Mouse (Mus musculus) hindbrain, embryonic 11.5 days (tissue): ENCODE data around the gene Chd4. TPM values are rescaled to one million over a fixed set of nuclear protein-coding genes. Genes with fewer than 3 reads are reported as not detected.
"Not testable (repeated sequence)": the region's sequence is repeated elsewhere in the genome, so short reads cannot be mapped to it uniquely, and the experiment has no call there.

Experiments
- ATAC-seq: fragments of 200-750 bp; cut with Nextera tagmentation; 2 replicates; pipeline ENCODE4 v1.8.0; 2017; ENCODE audit warnings: mild to moderate bottlenecking, moderate TSS enrichment, moderate library complexity; ENCODE audit not compliant: low FRiP score
- DNase-seq: peaks from one replicate; pipeline ENCODE4 v3.0.0-alpha.2; 2015; ENCODE audit warnings: low spot score
- H3K27ac ChIP-seq: fragments of 300-500 bp; sonication (generic); 2 replicates; pipeline ENCODE4 v1.5.1; 2014; ENCODE audit warnings: mild to moderate bottlenecking, low read depth, low read length
- H3K27me3 ChIP-seq: fragments of 300-500 bp; sonication (generic); 2 replicates; pipeline ENCODE4 v1.6.1; 2014; ENCODE audit warnings: mild to moderate bottlenecking, low read length, moderate library complexity, mixed read lengths; ENCODE audit not compliant: control insufficient read depth, insufficient read depth
- H3K36me3 ChIP-seq: fragments of 300-500 bp; sonication (generic); 2 replicates; pipeline ENCODE4 v1.6.1; 2014; ENCODE audit warnings: mild to moderate bottlenecking, low read length, moderate library complexity, mixed read lengths; ENCODE audit not compliant: control insufficient read depth, insufficient read depth
- H3K4me1 ChIP-seq: fragments of 300-500 bp; sonication (generic); replicated peaks from 2 replicates; pipeline ENCODE4 v1.6.1; 2014; ENCODE audit warnings: low read length, mixed read lengths; ENCODE audit not compliant: control insufficient read depth, insufficient read depth
- H3K4me2 ChIP-seq: fragments of 300-500 bp; sonication (generic); replicated peaks from 2 replicates; pipeline ENCODE4 v1.6.1; 2014; ENCODE audit warnings: mild to moderate bottlenecking, low read depth, low read length
- H3K4me3 ChIP-seq: fragments of 300-500 bp; sonication (generic); 2 replicates; pipeline ENCODE4 v1.5.1; 2014; ENCODE audit warnings: low read depth, low read length
- H3K9ac ChIP-seq: fragments of 300-500 bp; sonication (generic); 2 replicates; pipeline ENCODE4 v1.6.1; 2014; ENCODE audit warnings: low read depth, low read length
- H3K9me3 ChIP-seq: fragments of 300-500 bp; sonication (generic); 2 replicates; pipeline ENCODE4 v1.6.1; 2016; ENCODE audit warnings: low read length; ENCODE audit not compliant: control insufficient read depth
- WGBS: fragments of 180-500 bp; shearing (Covaris S2); extraction: QIAGEN DNeasy Blood & Tissue Kit; methylation state at CpG from one replicate; pipeline ENCODE4 v1.1.7; 2014; 5-methylcytosine and 5-hydroxymethylcytosine counted together
- polyA plus RNA-seq: library from polyadenylated mRNA; unstranded; fragments of >200 nt; fragmentation: Nextera tagmentation; extraction: Ambion mirVana; gene quantifications from 2 replicates; pipeline ENCODE4 v1.2.1, GENCODE M21; 2014

Chd4 gene
- polyA plus RNA-seq, 1 experiment from 2014 or later: 130 TPM

DNA sequence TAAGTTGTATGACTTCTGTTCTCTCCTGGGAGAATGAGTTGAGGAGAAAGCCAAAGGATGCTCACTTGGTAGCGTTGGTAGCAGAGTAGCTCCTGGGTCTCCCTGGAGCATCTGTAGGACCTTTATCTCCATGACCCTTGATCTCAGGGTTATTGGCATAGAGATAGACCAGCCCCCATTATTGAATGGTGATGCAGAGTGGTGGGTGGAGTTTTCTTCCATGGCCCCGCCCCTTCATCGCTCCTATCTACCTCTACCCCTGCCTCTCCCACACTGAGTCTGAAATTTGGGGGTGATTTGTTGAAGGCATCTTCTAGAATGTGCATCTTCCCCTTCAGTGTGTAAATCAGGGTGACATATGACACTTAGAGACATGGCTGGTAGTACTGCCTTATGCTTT lies 60.7 kb downstream of the Chd4 start:
- peaks cover 10% of the 10 kb centered on the region; the same call in 1 of the 2 replicates for H3K36me3 ChIP-seq
- H3K4me3 ChIP-seq: no peak overlapping the region
- ATAC-seq (0 out of 2 replicates have a peak, but pooled peaks have one; percentile 0), DNase-seq (no peak)
- H3K4me1 ChIP-seq: no peaks in the 10 kb centered on the region; the same call in 1 of the 2 replicates
- no peaks in the 10 kb centered on the region for H3K27me3 ChIP-seq
- H3K4me2 ChIP-seq: no peak overlapping the region
- no peak overlapping the region for H3K9ac ChIP-seq
- no peaks in the 10 kb centered on the region for H3K9me3 ChIP-seq
- WGBS: 82% methylated on average over 3 of the region's 3 CpGs
- H3K27ac ChIP-seq: 0 out of 2 replicates have a peak overlapping the region, but pooled peaks have one; percentile 78

DNA sequence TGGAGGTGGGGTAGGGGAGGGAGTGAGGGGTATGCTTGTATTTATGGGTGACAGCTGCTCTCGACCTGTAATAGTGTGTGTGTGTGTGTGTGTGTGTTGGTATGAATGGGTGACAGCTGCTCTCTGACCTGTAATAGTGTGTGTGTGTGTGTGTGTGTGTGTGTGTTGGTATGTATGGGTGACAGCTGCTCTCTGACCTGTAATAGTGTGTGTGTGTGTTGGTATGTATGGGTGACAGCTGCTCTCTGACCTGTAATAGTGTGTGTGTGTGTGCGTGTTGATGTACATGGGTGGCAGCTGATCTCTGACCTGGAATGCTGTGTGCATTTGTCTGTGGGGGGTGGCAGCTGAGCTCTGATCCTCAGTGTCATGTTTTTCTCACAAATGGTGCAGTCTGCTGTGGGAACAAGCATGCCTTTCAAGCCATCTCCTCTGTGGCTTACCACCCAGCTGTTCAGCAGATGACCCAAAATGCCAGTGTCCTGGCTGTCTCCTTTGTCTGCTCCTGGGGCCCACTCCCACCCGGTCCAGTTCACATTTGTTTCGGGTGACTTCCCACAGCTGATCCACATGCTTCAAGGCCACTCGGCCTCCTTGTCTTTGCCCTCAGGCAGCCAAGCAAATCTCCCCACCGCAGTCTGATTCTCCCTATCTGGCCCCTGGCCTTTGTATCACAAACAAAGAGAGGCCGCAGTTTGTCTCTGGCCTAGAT lies 61.3 kb downstream of the Chd4 start:
- Histone ChIP-seq H3K27me3 (no peaks in the 10 kb centered on the region), H3K4me3 (no peak overlapping the region), H3K4me2 (no peak overlapping the region), H3K4me1 (no peaks in the 10 kb centered on the region; the same call in 1 of the 2 replicates), H3K9ac (peak overlapping the region; percentile 3; the same call in 1 of the 2 replicates), H3K9me3 (no peaks in the 10 kb centered on the region), H3K27ac (peak overlapping the region; percentile 78), H3K36me3 (peaks cover 10% of the 10 kb centered on the region; the same call in 1 of the 2 replicates)
- ATAC-seq: peak; percentile 76
- 21% methylated on average over 7 of the region's 7 CpGs for WGBS
- peak; percentile 73 for DNase-seq

DNA sequence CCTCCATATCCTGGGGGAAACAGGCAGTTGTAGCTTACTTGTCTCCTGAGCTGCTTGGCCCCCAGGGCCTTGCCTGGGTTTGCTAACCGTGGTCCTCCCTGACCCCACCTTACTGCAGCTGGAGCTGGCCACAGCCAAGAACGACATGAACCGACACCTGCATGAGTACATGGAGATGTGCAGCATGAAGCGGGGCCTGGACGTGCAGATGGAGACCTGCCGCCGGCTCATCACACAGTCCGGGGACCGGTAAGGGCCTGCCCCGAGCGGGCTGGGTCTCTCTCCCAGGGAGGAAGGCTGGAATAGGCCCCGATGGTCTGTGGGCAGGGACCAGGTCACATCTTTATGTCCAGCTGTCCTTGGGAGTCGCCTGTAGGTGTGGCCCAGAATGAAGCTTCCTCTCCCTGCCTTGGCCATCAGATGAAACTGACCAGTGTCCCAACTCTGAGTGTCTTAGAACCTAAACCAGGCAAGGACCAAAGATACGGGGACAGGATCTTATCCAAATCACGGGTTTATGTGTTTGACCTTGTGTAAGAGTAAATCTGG lies 63.2 kb downstream of the Chd4 start:
- no peak overlapping the region for H3K27ac ChIP-seq
- H3K36me3 ChIP-seq: peaks cover 12% of the 10 kb centered on the region
- H3K4me3 ChIP-seq: no peak overlapping the region
- no peak overlapping the region for H3K4me2 ChIP-seq
- ATAC-seq: no peak
- H3K9ac ChIP-seq: no peak overlapping the region
- H3K27me3 ChIP-seq: no peaks in the 10 kb centered on the region
- DNase-seq: no peak
- no peaks in the 10 kb centered on the region for H3K9me3 ChIP-seq
- WGBS: 90% methylated on average over 15 of the region's 15 CpGs
- H3K4me1 ChIP-seq: peaks cover 7% of the 10 kb centered on the region

DNA sequence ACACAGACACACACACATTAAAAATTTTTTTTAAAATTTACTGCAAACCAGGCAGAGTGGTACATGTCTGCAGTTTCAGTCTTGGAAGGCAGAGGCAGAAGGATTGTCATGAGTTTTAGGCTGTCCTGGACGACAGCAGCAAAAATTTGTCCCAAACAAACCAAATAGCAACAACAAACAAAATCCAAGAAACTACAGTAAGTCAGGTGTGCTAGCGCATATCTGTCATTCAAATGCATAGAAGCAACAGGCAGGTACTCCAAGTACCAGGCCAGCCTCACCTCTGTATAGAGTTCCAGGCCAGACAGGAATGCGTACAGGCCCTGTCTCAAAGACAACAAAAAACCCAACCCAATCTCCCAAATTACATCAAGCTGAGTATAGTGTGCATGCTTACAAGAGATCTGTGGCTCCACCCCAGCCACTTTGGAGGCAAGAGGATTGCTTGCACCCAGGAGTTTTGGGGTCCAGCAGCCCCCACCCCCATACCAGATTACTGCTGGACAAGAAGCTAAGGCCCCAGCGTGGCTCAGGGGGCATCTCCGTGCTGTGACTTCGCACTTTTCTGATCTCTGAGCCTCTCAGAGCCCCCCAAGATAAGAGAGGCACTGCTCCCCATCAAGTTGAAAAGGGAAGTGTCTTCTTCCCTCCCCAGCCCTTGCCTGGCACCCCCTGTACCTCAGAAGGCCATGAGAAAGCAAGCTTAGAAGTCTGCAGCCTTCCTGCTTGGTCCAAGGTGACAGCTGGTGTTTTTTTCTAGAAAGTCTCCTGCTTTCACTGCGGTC lies 64.2 kb downstream of the Chd4 start:
- no peaks in the 10 kb centered on the region for H3K27me3 ChIP-seq
- no peak overlapping the region for H3K4me3 ChIP-seq
- H3K4me1 ChIP-seq: peaks cover 9% of the 10 kb centered on the region
- no peak overlapping the region for H3K4me2 ChIP-seq
- no peaks in the 10 kb centered on the region for H3K9me3 ChIP-seq
- H3K9ac ChIP-seq: no peak overlapping the region
- DNase-seq: no peak
- 88% methylated on average over 7 of the region's 7 CpGs for WGBS
- H3K27ac ChIP-seq: 0 out of 2 replicates have a peak overlapping the region, but pooled peaks have one; percentile 24
- peaks cover 12% of the 10 kb centered on the region for H3K36me3 ChIP-seq
- no peak for ATAC-seq

DNA sequence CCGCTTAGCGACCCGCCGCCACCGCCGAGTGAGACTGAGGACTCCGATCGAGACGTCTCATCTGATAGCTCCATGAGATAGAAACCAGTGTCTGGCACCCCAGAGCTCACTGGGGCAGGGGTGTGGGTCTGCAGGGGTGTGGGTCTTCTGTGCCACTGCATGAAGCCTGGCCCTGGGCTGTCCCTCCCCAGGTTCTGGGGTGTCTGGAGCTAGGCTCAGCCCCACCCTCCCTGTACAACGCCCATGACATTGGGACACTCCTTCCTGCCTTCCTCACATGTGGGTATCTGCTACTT lies 64.7 kb downstream of the Chd4 start:
- 0 out of 2 replicates have a peak overlapping the region, but pooled peaks have one; percentile 24 for H3K27ac ChIP-seq
- no peak for ATAC-seq
- peaks cover 9% of the 10 kb centered on the region for H3K4me1 ChIP-seq
- no peaks in the 10 kb centered on the region for H3K9me3 ChIP-seq
- DNase-seq: peak; percentile 43
- H3K9ac ChIP-seq: no peak overlapping the region
- no peaks in the 10 kb centered on the region for H3K27me3 ChIP-seq
- no peak overlapping the region for H3K4me3 ChIP-seq
- peaks cover 12% of the 10 kb centered on the region for H3K36me3 ChIP-seq
- 64% methylated on average over 10 of the region's 10 CpGs for WGBS
- H3K4me2 ChIP-seq: no peak overlapping the region

DNA sequence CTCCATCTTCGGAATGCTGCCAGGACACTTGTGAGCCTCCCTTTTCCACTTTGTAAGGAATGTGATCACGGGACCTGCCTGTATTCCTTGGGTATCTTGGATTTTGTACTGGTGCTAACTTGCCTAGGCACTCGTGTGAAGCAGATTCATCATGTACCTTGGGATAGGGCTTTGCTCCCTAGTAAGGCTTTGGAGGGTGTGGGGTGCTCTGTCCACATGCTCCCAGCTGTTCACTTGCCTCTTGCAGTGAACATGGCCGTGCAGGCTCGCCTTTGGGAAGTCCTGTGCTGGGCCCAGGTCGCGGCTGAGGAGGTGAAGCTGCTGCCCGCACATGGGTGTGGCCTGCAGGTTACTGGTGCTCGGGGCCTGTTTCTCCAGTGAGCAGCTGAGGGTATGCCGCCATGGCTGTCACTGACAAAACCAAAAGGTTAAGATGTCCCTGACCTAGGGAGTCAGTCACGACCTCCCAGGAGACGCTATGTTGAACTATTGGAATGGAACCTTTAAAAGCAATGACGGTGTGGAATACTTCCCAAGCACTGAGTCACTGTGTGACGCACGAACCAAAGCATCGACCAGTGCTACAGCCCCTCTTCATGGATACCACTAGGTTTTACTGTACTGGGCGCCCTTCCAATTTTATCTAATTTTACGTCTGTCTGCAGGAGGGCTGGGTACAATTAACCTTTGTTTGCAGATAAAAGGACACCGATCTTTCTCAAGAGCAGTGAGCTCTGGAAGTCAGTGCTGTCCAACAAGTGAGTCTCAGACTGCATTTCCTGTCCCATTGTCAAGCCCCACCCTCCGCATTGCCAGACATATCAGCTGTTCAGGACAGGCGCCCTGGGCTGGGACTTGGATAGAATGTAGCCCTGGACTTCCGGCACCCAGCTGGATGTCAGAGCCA lies 65.3 kb downstream of the Chd4 start:
- 18% methylated on average over 22 of the region's 22 CpGs for WGBS
- peak; percentile 59 for DNase-seq
- Histone ChIP-seq H3K9me3 (no peaks in the 10 kb centered on the region), H3K36me3 (peaks cover 12% of the 10 kb centered on the region), H3K9ac (no peak overlapping the region), H3K27me3 (no peaks in the 10 kb centered on the region), H3K4me1 (peaks cover 12% of the 10 kb centered on the region), H3K27ac (0 out of 2 replicates have a peak overlapping the region, but pooled peaks have one; percentile 24), H3K4me3 (no peak overlapping the region), H3K4me2 (no peak overlapping the region)
- no peak for ATAC-seq

DNA sequence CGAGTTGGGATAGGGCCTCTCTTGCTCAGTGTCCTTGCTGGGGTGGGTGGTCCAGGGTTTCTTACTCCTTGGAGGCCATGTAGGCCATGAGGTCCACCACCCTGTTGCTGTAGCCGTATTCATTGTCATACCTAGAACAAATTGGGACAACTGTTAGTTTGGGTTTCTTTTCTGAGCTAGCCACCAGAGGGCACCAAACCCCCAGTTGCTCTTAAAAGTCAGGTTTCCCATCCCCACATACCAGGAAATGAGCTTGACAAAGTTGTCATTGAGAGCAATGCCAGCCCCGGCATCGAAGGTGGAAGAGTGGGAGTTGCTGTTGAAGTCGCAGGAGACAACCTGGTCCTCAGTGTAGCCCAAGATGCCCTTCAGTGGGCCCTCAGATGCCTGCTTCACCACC lies 66.2 kb downstream of the Chd4 start:
- not testable (repeated sequence) for H3K9ac ChIP-seq, H3K27ac ChIP-seq, H3K27me3 ChIP-seq, H3K4me2 ChIP-seq, ATAC-seq, H3K4me3 ChIP-seq, H3K9me3 ChIP-seq
- DNase-seq: peak; percentile 80
- peaks cover 12% of the 10 kb centered on the region for H3K36me3 ChIP-seq
- WGBS: 9% methylated on average over 3 of the region's 5 CpGs
- peaks cover 20% of the 10 kb centered on the region for H3K4me1 ChIP-seq

DNA sequence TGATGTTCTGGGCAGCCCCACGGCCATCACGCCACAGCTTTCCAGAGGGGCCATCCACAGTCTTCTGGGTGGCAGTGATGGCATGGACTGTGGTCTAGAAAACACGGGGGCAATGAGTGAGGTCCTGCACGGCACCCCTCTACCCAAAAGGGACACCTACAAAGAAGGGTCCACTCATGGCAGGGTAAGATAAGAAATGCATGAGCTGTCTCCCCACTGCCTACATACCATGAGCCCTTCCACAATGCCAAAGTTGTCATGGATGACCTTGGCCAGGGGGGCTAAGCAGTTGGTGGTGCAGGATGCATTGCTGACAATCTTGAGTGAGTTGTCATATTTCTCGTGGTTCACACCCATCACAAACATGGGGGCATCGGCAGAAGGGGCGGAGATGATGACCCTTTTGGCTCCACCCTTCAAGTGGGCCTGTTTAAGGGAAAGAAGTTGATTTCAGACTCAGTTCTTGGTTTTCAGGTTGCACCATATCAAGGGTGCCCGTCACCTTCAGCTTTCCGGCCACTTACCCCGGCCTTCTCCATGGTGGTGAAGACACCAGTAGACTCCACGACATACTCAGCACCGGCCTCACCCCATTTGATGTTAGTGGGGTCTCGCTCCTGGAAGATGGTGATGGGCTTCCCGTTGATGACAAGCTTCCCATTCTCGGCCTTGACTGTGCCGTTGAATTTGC lies 67.0 kb downstream of the Chd4 start:
- H3K4me1 ChIP-seq: peaks cover 26% of the 10 kb centered on the region
- H3K9me3 ChIP-seq, H3K27me3 ChIP-seq, H3K4me3 ChIP-seq, DNase-seq, H3K4me2 ChIP-seq, H3K27ac ChIP-seq, ATAC-seq, H3K9ac ChIP-seq: not testable (repeated sequence)
- H3K36me3 ChIP-seq: peaks cover 15% of the 10 kb centered on the region
- WGBS: 76% methylated on average over 11 of the region's 16 CpGs
